Mouse (Mus musculus) limb, embryonic 12.5 days (tissue): ENCODE measurements around the gene Ppp4r2. TPM values are rescaled to one million over a fixed set of nuclear protein-coding genes. Genes with fewer than 3 reads are reported as not detected.

Experiments
- ATAC-seq: fragments of 200-750 bp; cut with Nextera tagmentation; 2 replicates; pipeline ENCODE4 v1.8.0; 2017; ENCODE audit warnings: low read depth, moderate TSS enrichment; ENCODE audit not compliant: insufficient number of reproducible peaks, insufficient read depth, low FRiP score, low TSS enrichment
- H3K27ac ChIP-seq: fragments of 300-500 bp; sonication (generic); 2 replicates; pipeline ENCODE4 v1.5.1; 2016; ENCODE audit warnings: mild to moderate bottlenecking, moderate library complexity
- H3K27me3 ChIP-seq: fragments of 300-500 bp; sonication (generic); 2 replicates; pipeline ENCODE4 v1.6.1; 2016; ENCODE audit warnings: mild to moderate bottlenecking, moderate library complexity
- H3K36me3 ChIP-seq: fragments of 300-500 bp; sonication (generic); 2 replicates; pipeline ENCODE4 v1.6.1; 2016; ENCODE audit warnings: mild to moderate bottlenecking, moderate library complexity
- H3K4me1 ChIP-seq: fragments of 300-500 bp; sonication (generic); replicated peaks from 2 replicates; pipeline ENCODE4 v1.6.1; 2016
- H3K4me2 ChIP-seq: fragments of 300-500 bp; sonication (generic); 2 replicates; pipeline ENCODE4 v1.6.1; 2016; ENCODE audit warnings: mild to moderate bottlenecking, moderate library complexity
- H3K4me3 ChIP-seq: fragments of 300-500 bp; sonication (generic); replicated peaks from 2 replicates; pipeline ENCODE4 v1.5.1; 2016; ENCODE audit warnings: mild to moderate bottlenecking
- H3K9ac ChIP-seq: fragments of 300-500 bp; sonication (generic); replicated peaks from 2 replicates; pipeline ENCODE4 v1.6.1; 2016; ENCODE audit warnings: mild to moderate bottlenecking, moderate library complexity
- H3K9me3 ChIP-seq: fragments of 300-500 bp; sonication (generic); 2 replicates; pipeline ENCODE4 v1.6.1; 2016; ENCODE audit warnings: mild to moderate bottlenecking, moderate library complexity
- WGBS: fragments of 180-500 bp; shearing (Covaris S2); methylation state at CpG from one replicate; pipeline ENCODE4 v1.1.7; 2016; 5-methylcytosine and 5-hydroxymethylcytosine counted together
- polyA plus RNA-seq: library from polyadenylated mRNA; unstranded; fragments of >200 nt; fragmentation: Nextera tagmentation; extraction: Ambion mirVana; gene quantifications from 2 replicates; pipeline ENCODE4 v1.2.1, GENCODE M21; 2016

Gene Ppp4r2
- polyA plus RNA-seq, 1 experiment from 2014 or later, result 25.0 TPM

GRCm38 (mm10) chr6:100884594-100885225 lies 51.3 kb downstream of the Ppp4r2 start:
- H3K9me3 ChIP-seq, result peaks cover 5% of the 10 kb centered on the region; the same call in 1 of the 2 replicates
- no peak overlapping the region for H3K27ac ChIP-seq
- peaks cover 26% of the 10 kb centered on the region for H3K27me3 ChIP-seq
- WGBS, result 93% methylated on average over 12 of the region's 12 CpGs
- no peak overlapping the region for H3K9ac ChIP-seq
- 0 out of 2 replicates have a peak, but pooled peaks cover 3% of the 10 kb centered on the region for H3K4me1 ChIP-seq
- no peaks in the 10 kb centered on the region for H3K36me3 ChIP-seq
- H3K4me3 ChIP-seq, result no peak overlapping the region
- H3K4me2 ChIP-seq, result no peak overlapping the region
- ATAC-seq, result no peak

- Histone ChIP-seq H3K36me3 (no peaks in the 10 kb centered on the region), H3K27me3 (peaks cover 24% of the 10 kb centered on the region), H3K27ac (no peak overlapping the region), H3K9me3 (peaks cover 5% of the 10 kb centered on the region; the same call in 1 of the 2 replicates), H3K4me2 (no peak overlapping the region), H3K4me1 (0 out of 2 replicates have a peak, but pooled peaks cover 3% of the 10 kb centered on the region), H3K4me3 (no peak overlapping the region), H3K9ac (no peak overlapping the region)
- WGBS, result 60% methylated on average over 7 of the region's 7 CpGs
- ATAC-seq, result no peak
Observed at GRCm38 (mm10) chr6:100885376-100885775, 52.0 kb downstream of the Ppp4r2 start.

- Histone ChIP-seq H3K27me3 (peaks cover 9% of the 10 kb centered on the region), H3K9me3 (peaks cover 5% of the 10 kb centered on the region; the same call in 1 of the 2 replicates), H3K4me1 (0 out of 2 replicates have a peak, but pooled peaks cover 3% of the 10 kb centered on the region), H3K9ac (no peak overlapping the region), H3K4me2 (no peak overlapping the region), H3K36me3 (no peaks in the 10 kb centered on the region), H3K4me3 (no peak overlapping the region), H3K27ac (no peak overlapping the region)
- 91% methylated on average over 9 of the region's 9 CpGs for WGBS
- no peak for ATAC-seq
Observed at GRCm38 (mm10) chr6:100887012-100887411, 53.6 kb downstream of the Ppp4r2 start.

GRCm38 (mm10) chr6:100889340-100889739 lies 55.9 kb downstream of the Ppp4r2 start:
- Histone ChIP-seq H3K4me2 (no peak overlapping the region), H3K9ac (no peak overlapping the region), H3K4me1 (peaks cover 4% of the 10 kb centered on the region; the same call in 1 of the 2 replicates), H3K4me3 (no peak overlapping the region), H3K9me3 (peaks cover 5% of the 10 kb centered on the region; the same call in 1 of the 2 replicates), H3K27ac (no peak overlapping the region), H3K36me3 (no peaks in the 10 kb centered on the region), H3K27me3 (peaks cover 11% of the 10 kb centered on the region)
- no peak for ATAC-seq
- WGBS, result 83% methylated on average over 6 of the region's 6 CpGs

GRCm38 (mm10) chr6:100892489-100892888 lies 59.1 kb downstream of the Ppp4r2 start:
- no peak for ATAC-seq
- no peak overlapping the region for H3K27ac ChIP-seq
- peaks cover 18% of the 10 kb centered on the region for H3K4me1 ChIP-seq
- no peak overlapping the region for H3K9ac ChIP-seq
- H3K36me3 ChIP-seq, result no peaks in the 10 kb centered on the region
- H3K4me3 ChIP-seq, result no peak overlapping the region
- 87% methylated on average over 4 of the region's 4 CpGs for WGBS
- H3K4me2 ChIP-seq, result no peak overlapping the region
- 0 out of 2 replicates have a peak, but pooled peaks cover under 1% of the 10 kb centered on the region for H3K9me3 ChIP-seq
- peaks cover 10% of the 10 kb centered on the region; the same call in 1 of the 2 replicates for H3K27me3 ChIP-seq

- H3K4me1 ChIP-seq, result peaks cover 18% of the 10 kb centered on the region
Observed at GRCm38 (mm10) chr6:100893073-100893472, 59.7 kb downstream of the Ppp4r2 start.

GRCm38 (mm10) chr6:100895183-100895582 lies 61.8 kb downstream of the Ppp4r2 start:
- no peak overlapping the region for H3K27ac ChIP-seq
- H3K4me1 ChIP-seq, result peaks cover 18% of the 10 kb centered on the region
- H3K27me3 ChIP-seq, result 0 out of 2 replicates have a peak, but pooled peaks cover 5% of the 10 kb centered on the region
- H3K4me3 ChIP-seq, result no peak overlapping the region
- no peaks in the 10 kb centered on the region for H3K36me3 ChIP-seq
- 13% methylated on average over 8 of the region's 8 CpGs for WGBS
- no peak overlapping the region for H3K4me2 ChIP-seq
- no peak overlapping the region for H3K9ac ChIP-seq
- no peaks in the 10 kb centered on the region for H3K9me3 ChIP-seq
- ATAC-seq, result no peak

More at GRCm38 (mm10) chr6:100893073-100893472, 59.7 kb downstream of the Ppp4r2 start:
- WGBS, result 82% methylated on average over 5 of the region's 5 CpGs
- Histone ChIP-seq H3K4me3 (no peak overlapping the region), H3K36me3 (no peaks in the 10 kb centered on the region), H3K27ac (no peak overlapping the region), H3K27me3 (peaks cover 10% of the 10 kb centered on the region; the same call in 1 of the 2 replicates), H3K9ac (no peak overlapping the region), H3K4me2 (no peak overlapping the region), H3K9me3 (no peaks in the 10 kb centered on the region)
- no peak for ATAC-seq

GRCm38 (mm10) chr6:100896883-100897282 lies 63.5 kb downstream of the Ppp4r2 start:
- H3K9me3 ChIP-seq, result no peaks in the 10 kb centered on the region

GRCm38 (mm10) chr6:100904463-100904862 lies 71.0 kb downstream of the Ppp4r2 start:
- H3K27ac ChIP-seq, result no peak overlapping the region
- peaks cover 12% of the 10 kb centered on the region for H3K4me1 ChIP-seq
- no peak for ATAC-seq
- H3K36me3 ChIP-seq, result no peaks in the 10 kb centered on the region
- no peak overlapping the region for H3K4me2 ChIP-seq
- no peaks in the 10 kb centered on the region for H3K9me3 ChIP-seq
- 43% methylated on average over 5 of the region's 5 CpGs for WGBS
- peaks cover 11% of the 10 kb centered on the region; the same call in 1 of the 2 replicates for H3K27me3 ChIP-seq
- no peak overlapping the region for H3K4me3 ChIP-seq
- H3K9ac ChIP-seq, result no peak overlapping the region

More at GRCm38 (mm10) chr6:100896883-100897282, 63.5 kb downstream of the Ppp4r2 start:
- no peaks in the 10 kb centered on the region for H3K36me3 ChIP-seq
- 68% methylated on average over 5 of the region's 5 CpGs for WGBS
- H3K27ac ChIP-seq, result no peak overlapping the region
- 0 out of 2 replicates have a peak, but pooled peaks cover 5% of the 10 kb centered on the region for H3K27me3 ChIP-seq
- peaks cover 18% of the 10 kb centered on the region for H3K4me1 ChIP-seq
- no peak overlapping the region for H3K9ac ChIP-seq
- H3K4me3 ChIP-seq, result no peak overlapping the region
- ATAC-seq, result no peak
- H3K4me2 ChIP-seq, result no peak overlapping the region

GRCm38 (mm10) chr6:100910136-100910675 lies 76.8 kb downstream of the Ppp4r2 start:
- H3K36me3 ChIP-seq, result no peaks in the 10 kb centered on the region
- 30% methylated on average over 2 of the region's 2 CpGs for WGBS
- peaks cover 30% of the 10 kb centered on the region for H3K27me3 ChIP-seq
- ATAC-seq, result no peak
- H3K4me3 ChIP-seq, result no peak overlapping the region
- no peak overlapping the region for H3K4me2 ChIP-seq
- no peak overlapping the region for H3K9ac ChIP-seq
- H3K27ac ChIP-seq, result no peak overlapping the region
- peaks cover 4% of the 10 kb centered on the region; the same call in 1 of the 2 replicates for H3K9me3 ChIP-seq
- H3K4me1 ChIP-seq, result peaks cover 29% of the 10 kb centered on the region
